Mouse (Mus musculus): ENCODE results near the gene Trpm1. TPM values are rescaled to one million over a fixed set of nuclear protein-coding genes. Genes with fewer than 3 reads are reported as not detected.
A peak's percentile ranks its signal among the peaks of the same experiment; 100 is the strongest.

Trpm1 gene
- polyA plus RNA-seq, 1 experiment from 2014 or later, result not detected

DNA sequence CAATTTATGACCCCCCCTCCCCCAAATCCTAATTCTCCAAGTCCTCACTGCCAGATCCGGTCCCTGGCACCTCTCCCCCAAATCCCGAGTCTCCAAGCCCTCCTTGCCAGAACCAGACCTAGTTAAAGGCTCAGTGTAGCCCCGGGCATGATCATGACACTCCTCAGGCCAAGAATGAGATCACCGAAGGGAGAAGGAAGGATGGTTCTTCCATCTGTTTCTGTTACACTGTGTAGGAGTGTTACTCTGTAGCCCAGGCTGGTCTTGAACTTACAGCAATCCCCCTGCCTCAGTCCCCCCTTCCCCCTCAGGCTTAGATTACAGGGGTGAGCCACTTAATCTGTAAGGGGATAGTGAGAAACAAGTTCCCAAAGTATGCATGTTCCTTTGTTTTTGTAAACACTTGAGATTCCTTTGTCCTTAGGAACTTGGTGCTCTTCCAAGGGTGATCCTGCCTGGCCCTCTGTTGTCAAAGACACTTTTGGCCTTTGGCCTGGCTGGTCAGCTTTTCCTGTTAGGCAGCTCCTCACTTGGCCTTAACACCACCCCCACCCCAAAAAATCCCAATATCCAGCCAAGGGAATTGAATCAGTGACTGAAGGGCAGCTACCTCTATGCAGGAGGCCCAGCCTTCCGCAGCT lies 2.8 kb downstream of the Trpm1 start:
- 0 out of 2 replicates have a peak overlapping the region, but pooled peaks have one; percentile 37 for H3K9ac ChIP-seq
- H3K27ac ChIP-seq (ENCODE audit: poor library complexity, severe bottlenecking), result no peak overlapping the region
- H3K4me2 ChIP-seq, result peak overlapping the region; percentile 67; the same call in 1 of the 2 replicates

GRCm38 (mm10) chr7:64156918-64157690 lies 3.5 kb downstream of the Trpm1 start:
- no peak overlapping the region for H3K27ac ChIP-seq (ENCODE audit: poor library complexity, severe bottlenecking)
- H3K4me1 ChIP-seq (replicated peaks), result peaks cover 16% of the 10 kb centered on the region; the same call in 1 of the 2 replicates
- ATAC-seq (ENCODE audit: insufficient number of reproducible peaks, low FRiP score), result no peak
- H3K4me2 ChIP-seq, result no peak overlapping the region
- WGBS, result 47% methylated on average over 7 of the region's 7 CpGs
- H3K4me3 ChIP-seq, result no peak overlapping the region
- H3K27me3 ChIP-seq (replicated peaks), result no peaks in the 10 kb centered on the region
- H3K9ac ChIP-seq, result no peak overlapping the region
- no peaks in the 10 kb centered on the region for H3K9me3 ChIP-seq (replicated peaks)
- no peaks in the 10 kb centered on the region for H3K36me3 ChIP-seq

More for the DNA sequence above, 2.8 kb downstream of the Trpm1 start:
- Histone ChIP-seq H3K4me3 (no peak overlapping the region), H3K4me1 (replicated peaks) (peaks cover 16% of the 10 kb centered on the region; the same call in 1 of the 2 replicates), H3K9me3 (replicated peaks) (no peaks in the 10 kb centered on the region), H3K27me3 (replicated peaks) (no peaks in the 10 kb centered on the region), H3K36me3 (no peaks in the 10 kb centered on the region)
- 75% methylated on average over 5 of the region's 5 CpGs for whole genome bisulfite sequencing
- ATAC-seq (ENCODE audit: insufficient number of reproducible peaks, low FRiP score), result peak; percentile 26; the same call in 1 of the 2 replicates

DNA sequence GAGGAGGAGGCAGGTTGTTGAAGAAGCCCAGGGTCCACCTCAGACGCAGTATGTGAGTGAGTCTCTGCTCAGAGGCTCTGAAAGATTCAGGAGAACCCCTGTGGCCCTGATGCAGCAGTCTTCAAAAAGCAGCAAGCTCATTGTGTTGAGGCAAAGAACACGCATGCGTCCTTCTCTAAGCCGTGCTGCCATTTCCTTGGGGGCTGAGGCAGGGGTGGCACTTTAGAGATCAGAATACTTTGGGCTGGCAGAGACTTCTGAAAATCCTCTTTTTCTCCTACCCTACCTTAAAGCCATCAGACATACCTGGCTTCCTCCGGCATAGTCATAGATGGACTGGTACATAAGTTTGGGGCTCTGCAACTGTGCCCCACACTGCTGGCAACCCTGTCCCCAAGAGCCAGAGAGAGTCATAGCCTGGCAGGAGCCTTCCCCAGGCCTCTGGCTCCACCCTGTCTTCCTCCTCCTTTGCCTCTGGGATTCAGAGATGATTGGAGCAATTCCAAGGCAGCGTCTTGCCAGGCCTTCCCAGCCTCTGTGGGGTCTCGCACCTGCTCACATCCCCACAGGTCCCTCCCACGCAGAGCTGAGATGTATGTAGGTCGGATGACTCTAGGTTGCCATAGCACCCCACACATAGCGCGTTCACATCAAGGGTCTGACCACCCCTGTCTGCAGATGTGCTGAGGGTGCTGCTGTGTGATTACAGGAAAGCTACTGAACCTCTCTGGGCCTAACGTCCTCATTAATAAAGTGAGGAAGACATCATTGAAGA lies 4.8 kb downstream of the Trpm1 start:
- Histone ChIP-seq H3K9ac (no peak overlapping the region), H3K36me3 (no peaks in the 10 kb centered on the region), H3K4me2 (no peak overlapping the region), H3K27ac (ENCODE audit: poor library complexity, severe bottlenecking) (no peak overlapping the region), H3K4me1 (replicated peaks) (peaks cover 16% of the 10 kb centered on the region; the same call in 1 of the 2 replicates), H3K4me3 (no peak overlapping the region), H3K27me3 (replicated peaks) (no peaks in the 10 kb centered on the region), H3K9me3 (replicated peaks) (no peaks in the 10 kb centered on the region)
- no peak for ATAC-seq (ENCODE audit: insufficient number of reproducible peaks, low FRiP score)
- WGBS, result 74% methylated on average over 12 of the region's 12 CpGs

DNA sequence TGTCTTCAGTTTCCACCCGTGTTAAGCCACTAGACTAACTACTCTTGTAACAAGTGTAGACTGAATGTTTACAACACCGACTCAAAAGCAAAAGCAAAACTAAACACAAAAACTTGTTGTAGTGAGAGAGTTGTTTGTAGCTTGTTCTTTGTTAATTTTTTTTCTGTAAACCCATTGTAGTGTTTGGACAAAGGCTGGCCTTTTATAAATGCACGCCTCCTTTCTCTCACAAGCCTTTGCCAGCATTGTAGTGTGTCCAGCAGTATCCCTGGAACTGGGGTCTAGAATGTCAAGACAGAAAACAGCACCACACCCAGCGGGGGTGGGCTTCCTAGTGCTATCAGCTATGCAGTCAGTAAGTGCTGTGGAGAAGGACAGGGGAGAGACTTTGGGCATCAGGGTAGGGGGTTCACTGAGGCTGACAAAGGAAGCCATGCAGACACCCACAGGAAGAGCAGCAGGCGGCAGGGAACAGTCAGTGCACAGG lies 5.5 kb downstream of the Trpm1 start:
- peaks cover 16% of the 10 kb centered on the region; the same call in 1 of the 2 replicates for H3K4me1 ChIP-seq (replicated peaks)
- H3K9me3 ChIP-seq (replicated peaks), result no peaks in the 10 kb centered on the region
- 67% methylated on average over 5 of the region's 5 CpGs for WGBS
- no peak overlapping the region for H3K9ac ChIP-seq
- no peak overlapping the region for H3K27ac ChIP-seq (ENCODE audit: poor library complexity, severe bottlenecking)
- ATAC-seq (ENCODE audit: insufficient number of reproducible peaks, low FRiP score), result no peak
- H3K4me2 ChIP-seq, result no peak overlapping the region
- H3K36me3 ChIP-seq, result no peaks in the 10 kb centered on the region
- no peak overlapping the region for H3K4me3 ChIP-seq
- H3K27me3 ChIP-seq (replicated peaks), result no peaks in the 10 kb centered on the region

- no peaks in the 10 kb centered on the region for H3K36me3 ChIP-seq
These were observed 6.3 kb downstream of the Trpm1 start for GRCm38 (mm10) chr7:64159612-64160591.

DNA sequence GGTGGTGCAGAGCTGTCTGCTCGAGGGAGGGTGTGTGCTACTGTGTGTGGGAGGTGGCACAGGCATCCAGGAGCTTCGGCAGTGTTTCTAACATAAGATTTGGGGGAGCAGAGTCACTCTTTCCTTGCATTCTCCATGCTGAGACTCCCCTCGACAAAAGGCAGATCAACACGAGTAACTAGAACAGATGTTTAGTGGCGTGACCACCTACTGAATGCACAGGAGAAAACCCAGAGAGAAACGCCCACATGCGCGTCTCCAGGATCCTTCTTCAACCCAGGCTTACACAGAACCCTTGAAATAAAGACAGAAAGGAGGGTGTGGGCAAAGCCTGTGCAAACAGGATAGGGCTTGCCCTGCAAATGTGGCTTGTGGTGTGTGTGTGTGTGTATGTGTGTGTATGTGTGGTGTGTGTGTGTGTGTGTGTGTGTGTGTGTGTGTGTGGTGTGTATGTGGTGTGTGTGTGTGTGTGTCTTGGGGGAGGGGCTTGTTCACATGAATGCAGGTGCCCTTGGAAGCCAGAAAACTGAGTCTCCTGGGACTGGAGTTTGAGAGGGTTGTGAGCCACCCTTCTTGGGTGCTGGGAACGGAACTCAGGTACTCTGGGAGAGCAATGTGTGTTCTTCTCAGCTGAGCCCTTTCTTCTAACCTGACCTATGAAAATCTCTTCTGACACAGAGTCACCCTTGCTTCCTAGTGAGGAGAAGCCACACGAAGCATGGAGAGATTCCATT lies 7.3 kb downstream of the Trpm1 start:
- Histone ChIP-seq H3K36me3 (no peaks in the 10 kb centered on the region), H3K4me3 (no peak overlapping the region), H3K27me3 (replicated peaks) (no peaks in the 10 kb centered on the region), H3K9ac (no peak overlapping the region), H3K27ac (ENCODE audit: poor library complexity, severe bottlenecking) (no peak overlapping the region), H3K4me2 (no peak overlapping the region), H3K9me3 (replicated peaks) (no peaks in the 10 kb centered on the region), H3K4me1 (replicated peaks) (peaks cover 8% of the 10 kb centered on the region; the same call in 1 of the 2 replicates)
- ATAC-seq (ENCODE audit: insufficient number of reproducible peaks, low FRiP score), result no peak
- 76% methylated on average over 10 of the region's 10 CpGs for WGBS

More at GRCm38 (mm10) chr7:64159612-64160591, 6.3 kb downstream of the Trpm1 start:
- no peak overlapping the region for H3K9ac ChIP-seq
- H3K9me3 ChIP-seq (replicated peaks), result no peaks in the 10 kb centered on the region
- H3K27ac ChIP-seq (ENCODE audit: poor library complexity, severe bottlenecking), result no peak overlapping the region
- H3K4me3 ChIP-seq, result no peak overlapping the region
- 60% methylated on average over 7 of the region's 7 CpGs for WGBS
- peaks cover 16% of the 10 kb centered on the region; the same call in 1 of the 2 replicates for H3K4me1 ChIP-seq (replicated peaks)
- no peak for ATAC-seq (ENCODE audit: insufficient number of reproducible peaks, low FRiP score)
- no peak overlapping the region for H3K4me2 ChIP-seq
- H3K27me3 ChIP-seq (replicated peaks), result no peaks in the 10 kb centered on the region

GRCm38 (mm10) chr7:64161990-64162389 lies 8.4 kb downstream of the Trpm1 start:
- Histone ChIP-seq H3K4me1 (replicated peaks) (no peaks in the 10 kb centered on the region), H3K9me3 (replicated peaks) (no peaks in the 10 kb centered on the region), H3K4me2 (no peak overlapping the region), H3K27ac (ENCODE audit: poor library complexity, severe bottlenecking) (no peak overlapping the region), H3K36me3 (no peaks in the 10 kb centered on the region), H3K27me3 (replicated peaks) (no peaks in the 10 kb centered on the region), H3K9ac (no peak overlapping the region), H3K4me3 (no peak overlapping the region)
- no peak for ATAC-seq (ENCODE audit: insufficient number of reproducible peaks, low FRiP score)
- WGBS, result 70% methylated on average over 7 of the region's 7 CpGs

DNA sequence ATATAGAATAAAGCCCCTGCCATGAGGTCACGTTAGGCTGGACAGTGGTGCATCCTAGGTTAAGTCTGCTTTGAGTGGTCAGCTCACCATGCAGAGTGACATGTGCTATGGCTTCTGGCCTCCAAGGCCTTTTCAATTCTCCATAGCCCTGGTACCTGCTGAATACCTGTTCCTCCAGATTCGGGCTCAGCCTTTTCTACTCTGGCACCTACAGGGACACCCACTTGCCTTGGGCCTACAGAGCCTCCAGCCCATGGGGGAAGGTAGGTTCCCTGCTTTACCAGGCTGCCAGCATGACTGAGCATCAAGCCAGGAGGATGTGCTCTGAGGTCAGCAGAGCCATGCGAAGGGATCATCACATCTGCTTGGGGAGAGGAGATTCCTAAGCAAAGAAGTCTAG lies 9.5 kb downstream of the Trpm1 start:
- Histone ChIP-seq H3K27ac (ENCODE audit: poor library complexity, severe bottlenecking) (no peak overlapping the region), H3K4me2 (no peak overlapping the region), H3K9ac (no peak overlapping the region), H3K36me3 (no peaks in the 10 kb centered on the region), H3K4me3 (no peak overlapping the region), H3K9me3 (replicated peaks) (no peaks in the 10 kb centered on the region), H3K4me1 (replicated peaks) (no peaks in the 10 kb centered on the region), H3K27me3 (replicated peaks) (no peaks in the 10 kb centered on the region)
- ATAC-seq (ENCODE audit: insufficient number of reproducible peaks, low FRiP score), result no peak
- 76% methylated on average over 3 of the region's 3 CpGs for WGBS

DNA sequence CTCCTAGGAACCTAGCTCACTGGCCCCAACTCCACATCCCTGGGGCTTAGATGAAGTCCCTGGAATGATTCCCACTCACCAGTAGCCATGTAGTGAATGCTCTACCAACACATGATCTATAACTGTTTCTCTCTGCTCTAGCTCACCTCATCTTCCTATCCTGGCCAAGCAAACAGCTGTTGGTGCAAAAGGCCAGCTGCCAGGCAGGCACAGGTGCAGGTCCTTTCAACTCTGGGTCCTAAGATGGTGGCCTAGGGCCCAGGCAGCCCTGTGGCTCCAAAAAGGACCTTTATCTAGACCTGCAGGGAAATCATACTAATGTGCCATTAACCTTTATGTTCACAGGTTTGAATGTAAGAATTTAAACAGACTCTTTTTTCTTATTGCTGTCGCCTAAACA lies 10.3 kb downstream of the Trpm1 start:
- Histone ChIP-seq H3K27ac (ENCODE audit: poor library complexity, severe bottlenecking) (no peak overlapping the region), H3K4me2 (no peak overlapping the region), H3K4me3 (no peak overlapping the region), H3K27me3 (replicated peaks) (no peaks in the 10 kb centered on the region), H3K9ac (no peak overlapping the region), H3K9me3 (replicated peaks) (no peaks in the 10 kb centered on the region), H3K36me3 (no peaks in the 10 kb centered on the region), H3K4me1 (replicated peaks) (no peaks in the 10 kb centered on the region)
- ATAC-seq (ENCODE audit: insufficient number of reproducible peaks, low FRiP score), result no peak
- WGBS, result 78% methylated on average over 1 of the region's 1 CpGs

- Histone ChIP-seq H3K27ac (ENCODE audit: poor library complexity, severe bottlenecking) (no peak overlapping the region), H3K27me3 (replicated peaks) (no peaks in the 10 kb centered on the region), H3K4me2 (no peak overlapping the region), H3K4me3 (no peak overlapping the region), H3K9ac (no peak overlapping the region), H3K36me3 (no peaks in the 10 kb centered on the region), H3K9me3 (replicated peaks) (no peaks in the 10 kb centered on the region), H3K4me1 (replicated peaks) (no peaks in the 10 kb centered on the region)
- 60% methylated on average over 3 of the region's 3 CpGs for WGBS
- no peak for ATAC-seq (ENCODE audit: insufficient number of reproducible peaks, low FRiP score)
These were observed 11.4 kb downstream of the Trpm1 start for GRCm38 (mm10) chr7:64164997-64165396.
